Mouse (Mus musculus) E14TG2a.4 (cell line): Measurements from ENCODE around the gene Pdzk1.

Experiments used
- CTCF ChIP-seq: conservative IDR thresholded peaks from 2 replicates; pipeline ENCODE4 v1.5.1; 2014; ENCODE audit warnings: low read length
- NANOG ChIP-seq: IDR thresholded peaks from 2 replicates; pipeline ENCODE4 v1.6.1; 2014; ENCODE audit warnings: borderline replicate concordance, low read length, mixed read lengths
- POU5F1 ChIP-seq: IDR thresholded peaks from 2 replicates; pipeline ENCODE4 v1.6.1; 2014; ENCODE audit warnings: low read length, borderline replicate concordance

GRCm38 (mm10) chr3:96904851-96905541 is 75.9 kb downstream of the Pdzk1 start, which contains the start of gene Gpr89:
- no peak for TF ChIP-seq CTCF
- no peak for TF ChIP-seq POU5F1
- TF ChIP-seq NANOG: no peak
